Mouse (Mus musculus) kidney, postnatal 0 days (tissue): Measurements from ENCODE around the gene Cdkal1. TPM values are rescaled to one million over a fixed set of nuclear protein-coding genes. Genes with fewer than 3 reads are reported as not detected.
A peak's percentile ranks its signal among the peaks of the same experiment; 100 is the strongest.

ENCODE experiments used
- ATAC-seq: fragments of 200-750 bp; cut with Nextera tagmentation; replicated peaks from 2 replicates; pipeline ENCODE4 v1.8.0; 2017; ENCODE audit warnings: low read depth, moderate number of reproducible peaks, moderate TSS enrichment, moderate library complexity; ENCODE audit not compliant: low FRiP score
- DNase-seq: peaks from one replicate; pipeline ENCODE4 v3.0.0-alpha.2; 2016; ENCODE audit warnings: low spot score
- H3K27ac ChIP-seq: fragments of 300-500 bp; sonication (generic); 2 replicates; pipeline ENCODE4 v1.5.1; 2014; ENCODE audit warnings: mild to moderate bottlenecking
- H3K27me3 ChIP-seq: fragments of 300-500 bp; sonication (generic); 2 replicates; pipeline ENCODE4 v1.6.1; 2014; ENCODE audit warnings: low read length, mixed read lengths; ENCODE audit not compliant: insufficient read depth
- H3K36me3 ChIP-seq: fragments of 300-500 bp; sonication (generic); 2 replicates; pipeline ENCODE4 v1.6.1; 2014; ENCODE audit warnings: low read length, mixed read lengths; ENCODE audit not compliant: insufficient read depth
- H3K4me1 ChIP-seq: fragments of 300-500 bp; sonication (generic); replicated peaks from 2 replicates; pipeline ENCODE4 v1.6.1; 2014; ENCODE audit warnings: antibody characterized with exemption, low read length, mixed read lengths; ENCODE audit not compliant: insufficient read depth
- H3K4me2 ChIP-seq: fragments of 300-500 bp; sonication (generic); 2 replicates; pipeline ENCODE4 v1.6.1; 2014; ENCODE audit warnings: mild to moderate bottlenecking, low read length, moderate library complexity, mixed read lengths
- H3K4me3 ChIP-seq: fragments of 300-500 bp; sonication (generic); replicated peaks from 2 replicates; pipeline ENCODE4 v1.5.1; 2014; ENCODE audit warnings: low read depth, low read length
- H3K9ac ChIP-seq: fragments of 300-500 bp; sonication (generic); 2 replicates; pipeline ENCODE4 v1.6.1; 2014; ENCODE audit warnings: low read depth, low read length
- H3K9me3 ChIP-seq: fragments of 300-500 bp; sonication (generic); replicated peaks from 2 replicates; pipeline ENCODE4 v1.6.1; 2016; ENCODE audit warnings: low read length, inconsistent platforms, mixed read lengths
- CTCF ChIP-seq: IDR thresholded peaks from 2 replicates; pipeline ENCODE4 v1.5.1; 2016; ENCODE audit warnings: antibody characterized with exemption, low read depth, mild to moderate bottlenecking, moderate library complexity
- WGBS: fragments of 180-500 bp; shearing (Covaris S2); extraction: QIAGEN DNeasy Blood & Tissue Kit; methylation state at CpG from one replicate; pipeline ENCODE4 v1.1.7; 2014; 5-methylcytosine and 5-hydroxymethylcytosine counted together
- polyA plus RNA-seq: library from polyadenylated mRNA; unstranded; fragments of >200 nt; fragmentation: Nextera tagmentation; extraction: Ambion mirVana; gene quantifications from 2 replicates; pipeline ENCODE4 v1.2.1, GENCODE M21; 2015

Gene Cdkal1
- polyA plus RNA-seq, 1 experiment from 2014 or later: 30.1 TPM

- H3K9ac ChIP-seq: peak overlapping the region; percentile 52
- H3K27me3 ChIP-seq: no peaks in the 10 kb centered on the region
- H3K9me3 ChIP-seq: no peaks in the 10 kb centered on the region
- TF ChIP-seq CTCF: no peak
- H3K4me3 ChIP-seq: peak overlapping the region; percentile 33
- no peaks in the 10 kb centered on the region for H3K36me3 ChIP-seq
- peak; percentile 60 for DNase-seq
- 0 out of 2 replicates have a peak, but pooled peaks cover 7% of the 10 kb centered on the region for H3K4me1 ChIP-seq
- H3K27ac ChIP-seq: peak overlapping the region; percentile 57
- peak overlapping the region; percentile 61 for H3K4me2 ChIP-seq
- 5% methylated on average over 27 of the region's 27 CpGs for WGBS
- ATAC-seq: peak; percentile 69
Observed at GRCm38 (mm10) chr13:29210159-29211021, 645.1 kb downstream of the Cdkal1 start.

- Histone ChIP-seq H3K4me3 (no peak overlapping the region), H3K9ac (no peak overlapping the region), H3K9me3 (no peaks in the 10 kb centered on the region), H3K27me3 (no peaks in the 10 kb centered on the region), H3K4me2 (no peak overlapping the region), H3K27ac (no peak overlapping the region), H3K4me1 (0 out of 2 replicates have a peak, but pooled peaks cover 7% of the 10 kb centered on the region), H3K36me3 (no peaks in the 10 kb centered on the region)
- WGBS: 82% methylated on average over 6 of the region's 6 CpGs
- ATAC-seq (no peak), DNase-seq (no peak)
- TF ChIP-seq CTCF: no peak
Observed at GRCm38 (mm10) chr13:29208749-29209148, 646.7 kb downstream of the Cdkal1 start.

- H3K4me3 ChIP-seq: no peak overlapping the region
- H3K4me1 ChIP-seq: no peaks in the 10 kb centered on the region; the same call in 1 of the 2 replicates
- H3K9me3 ChIP-seq: no peaks in the 10 kb centered on the region
- H3K36me3 ChIP-seq: no peaks in the 10 kb centered on the region
- H3K9ac ChIP-seq: no peak overlapping the region
- ATAC-seq (no peak), DNase-seq (no peak)
- no peak overlapping the region for H3K4me2 ChIP-seq
- 76% methylated on average over 5 of the region's 5 CpGs for WGBS
- TF ChIP-seq CTCF: no peak
- no peak overlapping the region for H3K27ac ChIP-seq
- no peaks in the 10 kb centered on the region for H3K27me3 ChIP-seq
Observed at GRCm38 (mm10) chr13:29203856-29204255, 651.6 kb downstream of the Cdkal1 start.

GRCm38 (mm10) chr13:29203426-29203825 is 652.0 kb downstream of the Cdkal1 start:
- H3K27ac ChIP-seq: no peak overlapping the region
- no peak overlapping the region for H3K9ac ChIP-seq
- no peak for ATAC-seq
- no peaks in the 10 kb centered on the region; the same call in 1 of the 2 replicates for H3K4me1 ChIP-seq
- H3K4me2 ChIP-seq: no peak overlapping the region
- H3K36me3 ChIP-seq: no peaks in the 10 kb centered on the region
- WGBS: 87% methylated on average over 5 of the region's 5 CpGs
- H3K27me3 ChIP-seq: no peaks in the 10 kb centered on the region
- H3K9me3 ChIP-seq: no peaks in the 10 kb centered on the region
- no peak for DNase-seq
- H3K4me3 ChIP-seq: no peak overlapping the region
- no peak for TF ChIP-seq CTCF

- Histone ChIP-seq H3K9me3 (no peaks in the 10 kb centered on the region), H3K9ac (no peak overlapping the region), H3K27me3 (no peaks in the 10 kb centered on the region), H3K4me3 (no peak overlapping the region), H3K4me1 (no peaks in the 10 kb centered on the region; the same call in 1 of the 2 replicates), H3K4me2 (no peak overlapping the region), H3K27ac (no peak overlapping the region), H3K36me3 (no peaks in the 10 kb centered on the region)
- WGBS: 44% methylated on average over 2 of the region's 2 CpGs
- no peak for TF ChIP-seq CTCF
- ATAC-seq (no peak), DNase-seq (no peak)
Observed at GRCm38 (mm10) chr13:29202562-29202961, 652.9 kb downstream of the Cdkal1 start.

GRCm38 (mm10) chr13:29199679-29200078 is 655.8 kb downstream of the Cdkal1 start:
- H3K4me1 ChIP-seq: no peaks in the 10 kb centered on the region; the same call in 1 of the 2 replicates
- no peak for DNase-seq
- no peak overlapping the region for H3K4me2 ChIP-seq
- no peaks in the 10 kb centered on the region for H3K9me3 ChIP-seq
- no peak overlapping the region for H3K9ac ChIP-seq
- no peak for ATAC-seq
- H3K36me3 ChIP-seq: no peaks in the 10 kb centered on the region
- H3K4me3 ChIP-seq: no peak overlapping the region
- 38% methylated on average over 6 of the region's 6 CpGs for WGBS
- no peak for TF ChIP-seq CTCF
- no peaks in the 10 kb centered on the region for H3K27me3 ChIP-seq
- no peak overlapping the region for H3K27ac ChIP-seq
